Mouse (Mus musculus) lung, adult 2 months (tissue): ENCODE results near the gene Traf3ip2. TPM values are rescaled to one million over a fixed set of nuclear protein-coding genes. Genes with fewer than 3 reads are reported as not detected.

Experiments used
- DNase-seq: peaks from one replicate; pipeline ENCODE4 v3.0.0; 2022
- H3K4me1 ChIP-seq: fragments of 200-500 bp; 2 replicates; pipeline ENCODE4 v1.6.1; 2011; ENCODE audit warnings: low read length; ENCODE audit not compliant: control insufficient read depth, insufficient read depth
- H3K4me3 ChIP-seq: fragments of 200-500 bp; replicated peaks from 2 replicates; pipeline ENCODE3; 2011; ENCODE audit warnings: low read depth, mild to moderate bottlenecking, control low read depth, low read length; ENCODE audit errors: extremely low read depth
- CTCF ChIP-seq: fragments of 200-500 bp; IDR thresholded peaks from 2 replicates; pipeline ENCODE4 v1.5.1; 2011; ENCODE audit warnings: mild to moderate bottlenecking, low read length, control low read depth; ENCODE audit not compliant: insufficient read depth
- POLR2A ChIP-seq: fragments of 200-500 bp; IDR thresholded peaks from 2 replicates; pipeline ENCODE4 v1.6.1; 2011; ENCODE audit warnings: low read depth, mild to moderate bottlenecking, control low read depth, low read length, borderline replicate concordance; ENCODE audit errors: extremely low read depth
- WGBS: fragments of 180-500 bp; shearing (Covaris S2); methylation state at CpG from one replicate; pipeline ENCODE4 v1.1.7; 2018; 5-methylcytosine and 5-hydroxymethylcytosine counted together
- polyA plus RNA-seq: library from polyadenylated mRNA; depleted of rRNA; stranded (reverse); fragments of >200 nt; gene quantifications from 2 replicates; pipeline ENCODE4 v1.2.3, GENCODE M21; 2012; rRNA removed

Gene Traf3ip2
- polyA plus RNA-seq, 1 experiment: 23.2 TPM

DNA sequence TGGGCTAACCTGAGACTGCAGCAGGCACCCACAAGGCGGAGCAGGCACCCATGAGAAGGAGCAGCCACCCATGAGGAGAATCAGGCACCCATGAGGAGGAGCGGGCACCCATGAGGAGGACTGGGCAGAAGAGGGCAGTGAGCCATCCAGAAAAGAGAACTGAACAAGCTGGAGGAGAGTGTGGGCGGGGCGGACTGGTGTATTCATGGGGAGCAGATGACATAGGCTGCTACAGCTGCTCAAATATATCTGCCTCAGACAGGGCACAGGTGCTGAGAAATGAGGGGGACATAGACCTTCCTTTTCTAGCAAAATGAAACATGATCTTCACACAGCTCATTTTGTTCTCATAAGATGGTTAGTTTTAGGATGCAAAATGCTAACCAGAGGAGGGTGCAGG, 74.1 kb downstream of the Traf3ip2 start:
- no peak overlapping the region for H3K4me3 ChIP-seq
- TF ChIP-seq CTCF (no peak), POLR2A (no peak)
- DNase-seq: no peak
- 87% methylated on average over 4 of the region's 4 CpGs for WGBS
- no peaks in the 10 kb centered on the region; the same call in 1 of the 2 replicates for H3K4me1 ChIP-seq

DNA sequence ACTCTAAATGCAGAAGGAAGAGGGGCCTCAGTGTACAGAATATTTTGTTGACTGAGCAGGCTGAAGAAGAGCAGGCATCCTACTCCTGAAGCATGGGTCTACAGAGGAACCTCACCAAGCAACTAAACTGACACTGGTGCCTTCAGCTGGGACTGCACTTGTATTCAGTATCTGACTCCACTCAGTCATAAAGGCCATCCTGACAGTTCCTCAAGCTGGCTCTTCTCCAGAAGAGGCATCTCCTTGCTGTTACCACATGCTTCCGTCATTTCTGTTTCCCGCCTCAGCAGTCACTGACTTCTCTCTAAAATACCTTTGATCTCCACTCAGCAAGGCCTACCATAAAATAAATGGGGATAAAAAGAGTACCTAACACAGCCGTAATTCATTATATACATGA, 75.1 kb downstream of the Traf3ip2 start:
- H3K4me3 ChIP-seq: no peak overlapping the region
- no peaks in the 10 kb centered on the region; the same call in 1 of the 2 replicates for H3K4me1 ChIP-seq
- DNase-seq: no peak
- TF ChIP-seq CTCF (no peak), POLR2A (no peak)
- WGBS: 62% methylated on average over 3 of the region's 3 CpGs

DNA sequence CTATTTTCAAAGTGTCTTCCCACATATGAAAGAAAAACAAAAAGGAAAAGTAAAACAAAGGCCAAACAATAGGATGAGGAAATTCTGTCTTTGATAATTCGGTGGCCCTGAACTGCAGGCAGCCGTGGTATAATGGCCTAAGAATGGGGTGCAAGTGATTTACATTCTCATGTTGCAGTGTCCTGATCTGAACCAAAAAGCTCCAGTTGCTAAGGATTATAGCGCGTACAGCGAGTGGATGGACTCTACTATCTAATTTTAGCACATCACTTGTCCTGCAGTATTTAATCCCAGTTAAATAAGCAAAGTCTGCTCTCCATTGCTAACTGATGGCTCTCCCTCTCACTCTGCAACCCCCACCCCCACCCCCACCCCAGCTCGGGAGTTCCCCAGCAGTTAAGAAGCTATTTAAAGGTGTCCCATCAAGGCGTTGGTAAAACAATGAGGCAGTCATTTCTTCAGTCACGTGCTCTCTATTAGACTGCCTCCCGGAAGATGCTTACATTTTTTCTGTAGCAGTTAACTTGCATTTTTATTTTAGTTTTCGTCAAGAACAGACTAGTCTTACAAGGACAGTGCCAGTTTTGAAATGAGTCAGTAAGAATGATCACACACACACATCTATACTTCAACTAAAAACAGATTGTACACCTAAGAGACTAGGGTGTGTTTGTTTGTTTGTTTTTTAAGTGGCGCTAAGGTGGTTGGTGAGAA, 78.8 kb downstream of the Traf3ip2 start:
- Histone ChIP-seq H3K4me1 (no peaks in the 10 kb centered on the region; the same call in 1 of the 2 replicates), H3K4me3 (no peak overlapping the region)
- TF ChIP-seq POLR2A (no peak), CTCF (no peak)
- WGBS: 44% methylated on average over 11 of the region's 11 CpGs
- no peak for DNase-seq

DNA sequence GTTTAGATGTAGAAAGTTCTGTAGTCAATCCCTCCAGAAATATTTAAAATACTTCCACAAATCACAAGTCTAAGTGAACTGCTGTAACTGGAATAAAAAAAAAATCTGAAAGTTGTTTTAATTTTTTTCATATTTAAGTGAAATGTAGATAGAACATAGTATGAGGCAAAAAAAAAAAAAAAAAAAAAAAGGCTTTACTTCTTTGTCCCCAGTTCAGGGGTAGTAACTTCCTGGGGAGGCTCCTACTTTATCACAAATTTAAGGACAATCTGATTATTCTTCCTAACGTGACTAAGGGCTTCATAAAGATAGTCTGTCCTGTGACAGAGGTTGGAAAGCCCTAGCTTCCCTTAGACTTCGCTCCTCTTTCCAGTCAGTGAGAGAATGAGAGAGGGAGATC, 79.4 kb downstream of the Traf3ip2 start:
- TF ChIP-seq POLR2A (no peak), CTCF (no peak)
- Histone ChIP-seq H3K4me1 (no peaks in the 10 kb centered on the region; the same call in 1 of the 2 replicates), H3K4me3 (no peak overlapping the region)
- 79% methylated on average over 2 of the region's 2 CpGs for WGBS
- no peak for DNase-seq

Other genes with a start within 250 kb of the Traf3ip2 start
- 26.0 and 29.2 TPM in 2 replicates for gene Fyn, start 244.1 kb upstream of the Traf3ip2 start, polyA plus RNA-seq
- gene Rev3l, start 119.2 kb downstream of the Traf3ip2 start, polyA plus RNA-seq: 8.7 and 13.0 TPM in 2 replicates